Mouse (Mus musculus): ENCODE results near the gene Phc2. TPM values are rescaled to one million over a fixed set of nuclear protein-coding genes. Genes with fewer than 3 reads are reported as not detected.

Phc2 gene
- polyA plus RNA-seq, 1 experiment from 2014 or later: 28.5 TPM

GRCm38 (mm10) chr4:128730271-128730670, 75.8 kb downstream of the Phc2 start:
- Histone ChIP-seq H3K4me2 (peak overlapping the region; percentile 69), H3K36me3 (no peaks in the 10 kb centered on the region), H3K4me1 (replicated peaks) (peaks cover 69% of the 10 kb centered on the region), H3K27ac (peak overlapping the region; percentile 75), H3K4me3 (peak overlapping the region; percentile 91), H3K9ac (0 out of 2 replicates have a peak overlapping the region, but pooled peaks have one; percentile 46), H3K9me3 (replicated peaks) (no peaks in the 10 kb centered on the region), H3K27me3 (no peaks in the 10 kb centered on the region)
- no peak for ATAC-seq (replicated peaks; ENCODE audit: insufficient number of reproducible peaks, insufficient read depth, low FRiP score, low read depth)
- WGBS: 53% methylated on average over 6 of the region's 6 CpGs

- H3K36me3 ChIP-seq: no peaks in the 10 kb centered on the region
- no peak overlapping the region for H3K9ac ChIP-seq
- WGBS: 30% methylated on average over 5 of the region's 5 CpGs
- no peak overlapping the region for H3K4me3 ChIP-seq
- H3K4me2 ChIP-seq: no peak overlapping the region
- H3K27ac ChIP-seq: 0 out of 2 replicates have a peak overlapping the region, but pooled peaks have one; percentile 90
- no peaks in the 10 kb centered on the region for H3K27me3 ChIP-seq
- H3K9me3 ChIP-seq (replicated peaks): no peaks in the 10 kb centered on the region
- ATAC-seq (replicated peaks; ENCODE audit: insufficient number of reproducible peaks, insufficient read depth, low FRiP score, low read depth): no peak
- H3K4me1 ChIP-seq (replicated peaks): peaks cover 89% of the 10 kb centered on the region
Measured at GRCm38 (mm10) chr4:128732794-128733193, 78.3 kb downstream of the Phc2 start.

GRCm38 (mm10) chr4:128733496-128733895, 79.0 kb downstream of the Phc2 start:
- Histone ChIP-seq H3K9ac (0 out of 2 replicates have a peak overlapping the region, but pooled peaks have one; percentile 10), H3K4me2 (peak overlapping the region; percentile 42), H3K27me3 (no peaks in the 10 kb centered on the region), H3K36me3 (no peaks in the 10 kb centered on the region), H3K4me3 (no peak overlapping the region), H3K27ac (peak overlapping the region; percentile 90), H3K4me1 (replicated peaks) (peaks cover 94% of the 10 kb centered on the region), H3K9me3 (replicated peaks) (no peaks in the 10 kb centered on the region)
- no peak for ATAC-seq (replicated peaks; ENCODE audit: insufficient number of reproducible peaks, insufficient read depth, low FRiP score, low read depth)
- WGBS: 23% methylated on average over 6 of the region's 6 CpGs

- H3K27ac ChIP-seq: peak overlapping the region; percentile 90
- H3K4me3 ChIP-seq: peak overlapping the region; percentile 2; the same call in 1 of the 2 replicates
- WGBS: 12% methylated on average over 5 of the region's 5 CpGs
- peak overlapping the region; percentile 42 for H3K4me2 ChIP-seq
- H3K9me3 ChIP-seq (replicated peaks): no peaks in the 10 kb centered on the region
- no peaks in the 10 kb centered on the region for H3K36me3 ChIP-seq
- no peaks in the 10 kb centered on the region for H3K27me3 ChIP-seq
- H3K4me1 ChIP-seq (replicated peaks): peaks cover 88% of the 10 kb centered on the region
- H3K9ac ChIP-seq: peak overlapping the region; percentile 31; the same call in 1 of the 2 replicates
- ATAC-seq (replicated peaks; ENCODE audit: insufficient number of reproducible peaks, insufficient read depth, low FRiP score, low read depth): peak; percentile 84
Measured at GRCm38 (mm10) chr4:128734217-128734616, 79.7 kb downstream of the Phc2 start.

GRCm38 (mm10) chr4:128734721-128735671, 80.5 kb downstream of the Phc2 start:
- H3K27me3 ChIP-seq: no peaks in the 10 kb centered on the region
- H3K36me3 ChIP-seq: no peaks in the 10 kb centered on the region
- H3K4me2 ChIP-seq: peak overlapping the region; percentile 42
- no peaks in the 10 kb centered on the region for H3K9me3 ChIP-seq (replicated peaks)
- peak overlapping the region; percentile 90 for H3K27ac ChIP-seq
- ATAC-seq (replicated peaks; ENCODE audit: insufficient number of reproducible peaks, insufficient read depth, low FRiP score, low read depth): no peak
- peaks cover 80% of the 10 kb centered on the region for H3K4me1 ChIP-seq (replicated peaks)
- 0 out of 2 replicates have a peak overlapping the region, but pooled peaks have one; percentile 2 for H3K4me3 ChIP-seq
- H3K9ac ChIP-seq: no peak overlapping the region
- WGBS: 57% methylated on average over 18 of the region's 18 CpGs

GRCm38 (mm10) chr4:128737137-128737589, 82.7 kb downstream of the Phc2 start:
- 0 out of 2 replicates have a peak, but pooled peaks cover 3% of the 10 kb centered on the region for H3K36me3 ChIP-seq
- peak overlapping the region; percentile 40 for H3K4me2 ChIP-seq
- WGBS: 20% methylated on average over 6 of the region's 6 CpGs
- 0 out of 2 replicates have a peak, but pooled peaks have one; percentile 20 for ATAC-seq (replicated peaks; ENCODE audit: insufficient number of reproducible peaks, insufficient read depth, low FRiP score, low read depth)
- H3K9ac ChIP-seq: peak overlapping the region; percentile 47
- peak overlapping the region; percentile 91 for H3K27ac ChIP-seq
- H3K4me1 ChIP-seq (replicated peaks): peaks cover 70% of the 10 kb centered on the region
- no peaks in the 10 kb centered on the region for H3K9me3 ChIP-seq (replicated peaks)
- no peak overlapping the region for H3K4me3 ChIP-seq
- no peaks in the 10 kb centered on the region for H3K27me3 ChIP-seq

- Histone ChIP-seq H3K4me1 (replicated peaks) (peaks cover 66% of the 10 kb centered on the region), H3K4me3 (no peak overlapping the region), H3K36me3 (0 out of 2 replicates have a peak, but pooled peaks cover 3% of the 10 kb centered on the region), H3K4me2 (peak overlapping the region; percentile 37), H3K27ac (peak overlapping the region; percentile 91), H3K9me3 (replicated peaks) (no peaks in the 10 kb centered on the region), H3K27me3 (no peaks in the 10 kb centered on the region), H3K9ac (peak overlapping the region; percentile 34; the same call in 1 of the 2 replicates)
- ATAC-seq (replicated peaks; ENCODE audit: insufficient number of reproducible peaks, insufficient read depth, low FRiP score, low read depth): no peak
- WGBS: 54% methylated on average over 14 of the region's 14 CpGs
Measured at GRCm38 (mm10) chr4:128737825-128738610, 83.5 kb downstream of the Phc2 start.

- Histone ChIP-seq H3K27ac (no peak overlapping the region), H3K4me3 (no peak overlapping the region), H3K9ac (no peak overlapping the region), H3K4me2 (no peak overlapping the region), H3K27me3 (no peaks in the 10 kb centered on the region), H3K4me1 (replicated peaks) (peaks cover 37% of the 10 kb centered on the region), H3K9me3 (replicated peaks) (no peaks in the 10 kb centered on the region), H3K36me3 (peaks cover 27% of the 10 kb centered on the region)
- no peak for ATAC-seq (replicated peaks; ENCODE audit: insufficient number of reproducible peaks, insufficient read depth, low FRiP score, low read depth)
- 65% methylated on average over 1 of the region's 1 CpGs for WGBS
Measured at GRCm38 (mm10) chr4:128740878-128741277, 86.4 kb downstream of the Phc2 start.

- Histone ChIP-seq H3K27ac (0 out of 2 replicates have a peak overlapping the region, but pooled peaks have one; percentile 9), H3K4me1 (replicated peaks) (peaks cover 27% of the 10 kb centered on the region), H3K36me3 (peaks cover 38% of the 10 kb centered on the region), H3K27me3 (no peaks in the 10 kb centered on the region), H3K4me3 (no peak overlapping the region), H3K9ac (no peak overlapping the region), H3K9me3 (replicated peaks) (no peaks in the 10 kb centered on the region), H3K4me2 (no peak overlapping the region)
- WGBS: 64% methylated on average over 5 of the region's 5 CpGs
- no peak for ATAC-seq (replicated peaks; ENCODE audit: insufficient number of reproducible peaks, insufficient read depth, low FRiP score, low read depth)
Measured at GRCm38 (mm10) chr4:128741906-128742305, 87.4 kb downstream of the Phc2 start.

GRCm38 (mm10) chr4:128742379-128742970, 88.0 kb downstream of the Phc2 start:
- no peaks in the 10 kb centered on the region for H3K9me3 ChIP-seq (replicated peaks)
- H3K36me3 ChIP-seq: peaks cover 43% of the 10 kb centered on the region
- H3K27ac ChIP-seq: 0 out of 2 replicates have a peak overlapping the region, but pooled peaks have one; percentile 12
- no peak for ATAC-seq (replicated peaks; ENCODE audit: insufficient number of reproducible peaks, insufficient read depth, low FRiP score, low read depth)
- H3K4me1 ChIP-seq (replicated peaks): peaks cover 27% of the 10 kb centered on the region
- no peak overlapping the region for H3K9ac ChIP-seq
- no peak overlapping the region for H3K4me2 ChIP-seq
- WGBS: 64% methylated on average over 10 of the region's 10 CpGs
- no peak overlapping the region for H3K4me3 ChIP-seq
- H3K27me3 ChIP-seq: no peaks in the 10 kb centered on the region

Measured in heart, embryonic 15.5 days (tissue).